18 mouse cellular contexts compared by ENCODE assay signal in genomic region chr12:118042196-118042595, GRCm38 (mm10).
DNase-seq lines count a peak whose midpoint lies in the region; ATAC-seq and TF ChIP-seq lines count a peak whose summit lies in the region.
"Had no signal": no experiment of that assay in that cellular context is flagged by ENCODE, and none has a peak within 500 bp of the region (broad histone marks: within the 10 kb centered on the region; RNA-seq: fewer than 3 reads in every experiment).

No protein-coding gene starts in this region.

- TF ChIP-seq POLR2A in cerebellum, adult 2 months (IDR thresholded peaks at IDR 0.05; ENCODE audit: borderline replicate concordance, insufficient read depth, low read length), result 0 out of 2 replicates have a peak, but pooled peaks have one; percentile 23

- peak; percentile 61 for ATAC-seq in forebrain, embryonic 16.5 days
- ATAC-seq in forebrain, embryonic 15.5 days (replicated peaks), result no peak; the same call in 1 of the 2 replicates
- ATAC-seq in frontal cortex, adult (ENCODE audit: low TSS enrichment), result no peak
- ATAC-seq: intestine, postnatal 0 days; midbrain, embryonic 15.5 days had no signal

- DNase-seq in layer of hippocampus, adult 11-12 months (ENCODE audit: low spot score), result peak; percentile 3
- no peak for DNase-seq in layer of hippocampus, postnatal 25 days (ENCODE audit: extremely low spot score in 1 of 2, low spot score in 1 of 2)
- peak; percentile 69 to 92 for DNase-seq in cerebellum, adult 2 months
- DNase-seq in heart, postnatal 14 days, result peak; percentile 1 to 3
- DNase-seq in thymus, postnatal 25 days, result no peak
- DNase-seq: adrenal gland, adult 2 months; kidney, postnatal 14 days; right cerebral cortex, postnatal 4 days; thymus, postnatal 14 days had no signal

- no peak overlapping the region for H3K4me2 ChIP-seq in forebrain, embryonic 16.5 days (ENCODE audit: low read length)
- no peak overlapping the region for H3K4me2 ChIP-seq in forebrain, embryonic 15.5 days (replicated peaks)
- H3K4me2 ChIP-seq: heart, embryonic 13.5 days; hindbrain, embryonic 14.5 days; liver, embryonic 15.5 days; midbrain, embryonic 15.5 days; neural tube, embryonic 12.5 days had no signal

- no peaks in the 10 kb centered on the region for H3K36me3 ChIP-seq in forebrain, embryonic 16.5 days (ENCODE audit: control insufficient read depth, insufficient read depth)
- H3K36me3 ChIP-seq in forebrain, embryonic 15.5 days, result no peaks in the 10 kb centered on the region
- H3K36me3 ChIP-seq: heart, embryonic 13.5 days; liver, embryonic 15.5 days; midbrain, embryonic 15.5 days; neural tube, embryonic 12.5 days had no signal

- 67% methylated on average over 2 of the region's 2 CpGs for WGBS in forebrain, embryonic 16.5 days
- 69% methylated on average over 2 of the region's 2 CpGs for WGBS in forebrain, embryonic 15.5 days
- WGBS in cerebellum, adult 2 months, result 2% methylated on average over 2 of the region's 2 CpGs

- H3K4me1 ChIP-seq in forebrain, embryonic 16.5 days (replicated peaks; ENCODE audit: control insufficient read depth, insufficient read depth, low read length), result no peaks in the 10 kb centered on the region
- H3K4me1 ChIP-seq in forebrain, embryonic 15.5 days, result no peaks in the 10 kb centered on the region
- H3K4me1 ChIP-seq in cerebellum, adult 2 months (ENCODE audit: control insufficient read depth, insufficient read depth, low read length), result peaks cover 18% of the 10 kb centered on the region; the same call in 1 of the 2 replicates
- H3K4me1 ChIP-seq: liver, embryonic 15.5 days; midbrain, embryonic 15.5 days; neural tube, embryonic 12.5 days had no signal

- H3K9ac ChIP-seq in forebrain, embryonic 16.5 days (replicated peaks; ENCODE audit: low read depth, low read length), result no peak overlapping the region
- H3K9ac ChIP-seq in forebrain, embryonic 15.5 days (replicated peaks), result no peak overlapping the region
- H3K9ac ChIP-seq: heart, embryonic 13.5 days; hindbrain, embryonic 14.5 days; liver, embryonic 15.5 days; midbrain, embryonic 15.5 days; neural tube, embryonic 12.5 days had no signal

- no peak overlapping the region for H3K4me3 ChIP-seq in forebrain, embryonic 16.5 days (replicated peaks; ENCODE audit: low read length)
- no peak overlapping the region for H3K4me3 ChIP-seq in forebrain, embryonic 15.5 days
- no peak overlapping the region for H3K4me3 ChIP-seq in cerebellum, adult 2 months (replicated peaks; ENCODE audit: insufficient read depth, low read depth, low read length)
- H3K4me3 ChIP-seq: heart, embryonic 13.5 days; liver, embryonic 15.5 days; midbrain, embryonic 15.5 days; neural tube, embryonic 12.5 days had no signal

- H3K27me3 ChIP-seq in forebrain, embryonic 16.5 days (replicated peaks; ENCODE audit: control insufficient read depth, insufficient read depth, low read length), result no peaks in the 10 kb centered on the region
- no peaks in the 10 kb centered on the region for H3K27me3 ChIP-seq in forebrain, embryonic 15.5 days
- no peaks in the 10 kb centered on the region for H3K27me3 ChIP-seq in cerebellum, adult 2 months (ENCODE audit: control insufficient read depth, insufficient read depth, low read length)
- H3K27me3 ChIP-seq: heart, embryonic 13.5 days; liver, embryonic 15.5 days; midbrain, embryonic 15.5 days; neural tube, embryonic 12.5 days had no signal

- H3K9me3 ChIP-seq in forebrain, embryonic 16.5 days (ENCODE audit: control insufficient read depth, low read length), result no peaks in the 10 kb centered on the region
- no peaks in the 10 kb centered on the region for H3K9me3 ChIP-seq in forebrain, embryonic 15.5 days
- H3K9me3 ChIP-seq: heart, embryonic 13.5 days; liver, embryonic 15.5 days; midbrain, embryonic 15.5 days; neural tube, embryonic 12.5 days had no signal

- no peak overlapping the region for H3K27ac ChIP-seq in forebrain, embryonic 16.5 days (ENCODE audit: low read length)
- H3K27ac ChIP-seq in forebrain, embryonic 15.5 days (replicated peaks), result no peak overlapping the region
- peak overlapping the region; percentile 70; the same call in 1 of the 2 replicates for H3K27ac ChIP-seq in cerebellum, adult 2 months (ENCODE audit: insufficient read depth, low read length)
- H3K27ac ChIP-seq: heart, embryonic 13.5 days; hindbrain, embryonic 14.5 days; liver, embryonic 15.5 days; midbrain, embryonic 15.5 days; neural tube, embryonic 12.5 days had no signal

- TF ChIP-seq CTCF in cerebellum, adult 2 months (IDR thresholded peaks at IDR 0.05; ENCODE audit: borderline replicate concordance, insufficient read depth, low read depth, low read length), result no peak

- intact Hi-C loops in heart, postnatal 14 days (cut with DNase I), result no loop called here

Comparison
In these comparisons a context has a peak if more than half of its experiments do, and no peak if none do; other contexts are left out.
1. DNase-seq: peak in layer of hippocampus, adult 11-12 months (single experiment), cerebellum, adult 2 months (2 of 2) and heart, postnatal 14 days (2 of 2); none in layer of hippocampus, postnatal 25 days (0 of 2) and thymus, postnatal 25 days (single experiment).